8 mouse cellular contexts compared by ENCODE assay signal in genomic region chr7:25219416-25219750, GRCm38 (mm10). TPM values are rescaled to one million over a fixed set of nuclear protein-coding genes. Genes with fewer than 3 reads are reported as not detected.
DNase-seq lines count a peak whose midpoint lies in the region; ATAC-seq lines count a peak whose summit lies in the region.

No protein-coding gene starts in this region.

- no peaks in the 10 kb centered on the region for H3K27me3 ChIP-seq in kidney, embryonic 15.5 days
- no peaks in the 10 kb centered on the region for H3K27me3 ChIP-seq in midbrain, embryonic 14.5 days (ENCODE audit: control insufficient read depth, insufficient read depth, low read length)

- H3K4me1 ChIP-seq in kidney, embryonic 15.5 days: peaks cover 41% of the 10 kb centered on the region
- H3K4me1 ChIP-seq in brown adipose tissue, adult 24 weeks (ENCODE audit: control insufficient read depth, insufficient read depth, insufficient read length, low read length): peaks cover 14% of the 10 kb centered on the region
- H3K4me1 ChIP-seq in midbrain, embryonic 14.5 days (ENCODE audit: control insufficient read depth, insufficient read depth, low read length): peaks cover 26% of the 10 kb centered on the region

- peak overlapping the region; percentile 77 for H3K9ac ChIP-seq in kidney, embryonic 15.5 days
- peak overlapping the region; percentile 73 for H3K9ac ChIP-seq in midbrain, embryonic 14.5 days (replicated peaks; ENCODE audit: low read length)

- DNase-seq in kidney, postnatal 14 days: no peak
- no peak for DNase-seq in midbrain, embryonic 14.5 days
- DNase-seq in adrenal gland, adult 8-10 months: no peak
- no peak for DNase-seq in cerebellum, postnatal 25 days
- DNase-seq in testis, postnatal 14 days (ENCODE audit: low spot score): no peak

- peak overlapping the region; percentile 97 for H3K4me2 ChIP-seq in kidney, embryonic 15.5 days
- peak overlapping the region; percentile 89 for H3K4me2 ChIP-seq in midbrain, embryonic 14.5 days (ENCODE audit: low read length)

- H3K9me3 ChIP-seq in kidney, embryonic 15.5 days (replicated peaks): no peaks in the 10 kb centered on the region
- no peaks in the 10 kb centered on the region for H3K9me3 ChIP-seq in midbrain, embryonic 14.5 days (ENCODE audit: control insufficient read depth, low read length)

- peak overlapping the region; percentile 97 for H3K27ac ChIP-seq in kidney, embryonic 15.5 days
- peak overlapping the region; percentile 76 for H3K27ac ChIP-seq in brown adipose tissue, adult 24 weeks (replicated peaks; ENCODE audit: low read depth, low read length)
- H3K27ac ChIP-seq in midbrain, embryonic 14.5 days (replicated peaks; ENCODE audit: low read depth, low read length): peak overlapping the region; percentile 55; the same call in 1 of the 2 replicates

- H3K36me3 ChIP-seq in kidney, embryonic 15.5 days: peaks cover 23% of the 10 kb centered on the region
- H3K36me3 ChIP-seq in midbrain, embryonic 14.5 days (ENCODE audit: control insufficient read depth, insufficient read depth, low read length): peaks cover 26% of the 10 kb centered on the region

- peak; percentile 26 for ATAC-seq in kidney, embryonic 15.5 days (replicated peaks; ENCODE audit: low FRiP score)
- ATAC-seq in inflammation-experienced regulatory T-cells, adult 6 months: peak; percentile 16
- peak; percentile 26 for ATAC-seq in midbrain, embryonic 14.5 days (ENCODE audit: low FRiP score, low TSS enrichment)

- H3K4me3 ChIP-seq in kidney, embryonic 15.5 days (replicated peaks): peak overlapping the region; percentile 82
- peak overlapping the region; percentile 80 for H3K4me3 ChIP-seq in brown adipose tissue, adult 24 weeks (ENCODE audit: insufficient read depth, low read depth, low read length)
- peak overlapping the region; percentile 71 for H3K4me3 ChIP-seq in midbrain, embryonic 14.5 days (replicated peaks; ENCODE audit: low read depth, low read length)

- WGBS in kidney, embryonic 15.5 days: 0% methylated on average over 16 of the region's 16 CpGs
- under 1% methylated on average over 16 of the region's 16 CpGs for WGBS in midbrain, embryonic 14.5 days

RNA-seq across cellular contexts. Expression of gene Dedd2, which starts 1.0 kb away (rescaled TPM):
- polyA plus RNA-seq in kidney, embryonic 15.5 days (2015; fragmentation: Nextera tagmentation; extraction: Ambion mirVana): 10.2 and 11.7 TPM in 2 replicates
- 6.1 and 10.0 TPM in 2 replicates for polyA plus RNA-seq in brown adipose tissue, adult 24 weeks (2012; ENCODE audit: insufficient read depth, insufficient read length, missing spikeins)
- 10 to 100 TPM; 24.6 to 26.2 (median 25.0) TPM for polyA plus RNA-seq in inflammation-experienced regulatory T-cells, adult 6 months (2017; shearing (Covaris generic))
- 15.7 and 15.9 TPM in 2 replicates for polyA plus RNA-seq in midbrain, embryonic 14.5 days (2014; fragmentation: Nextera tagmentation; extraction: Ambion mirVana)
- 10 to 100 TPM; 15.6 to 22.2 (median 19.1) TPM for total RNA-seq in adrenal gland, adult 8-10 months (2022)

RNA-seq across cellular contexts. Expression of gene Zfp526, which starts 1.8 kb away (rescaled TPM):
- polyA plus RNA-seq in kidney, embryonic 15.5 days (2015; fragmentation: Nextera tagmentation; extraction: Ambion mirVana): 2.5 and 2.6 TPM in 2 replicates
- 1.9 and 2.6 TPM in 2 replicates for polyA plus RNA-seq in brown adipose tissue, adult 24 weeks (2012; ENCODE audit: insufficient read depth, insufficient read length, missing spikeins)
- polyA plus RNA-seq in inflammation-experienced regulatory T-cells, adult 6 months (2017; shearing (Covaris generic)): 1 to 10 TPM; 2.2 to 4.0 (median 2.5) TPM
- polyA plus RNA-seq in midbrain, embryonic 14.5 days (2014; fragmentation: Nextera tagmentation; extraction: Ambion mirVana): 2.5 TPM in 2 replicates
- 10 to 100 TPM; 11.7 to 16.1 (median 14.2) TPM for total RNA-seq in adrenal gland, adult 8-10 months (2022)

RNA-seq across cellular contexts. Expression of gene Gsk3a, which starts 18.3 kb away (rescaled TPM):
- 10.7 and 12.1 TPM in 2 replicates for polyA plus RNA-seq in kidney, embryonic 15.5 days (2015; fragmentation: Nextera tagmentation; extraction: Ambion mirVana)
- 85.4 and 96.9 TPM in 2 replicates for polyA plus RNA-seq in brown adipose tissue, adult 24 weeks (2012; ENCODE audit: insufficient read depth, insufficient read length, missing spikeins)
- polyA plus RNA-seq in inflammation-experienced regulatory T-cells, adult 6 months (2017; shearing (Covaris generic)): 10 to 100 TPM in 1 of 3 experiments, 1 to 10 TPM in 2; 8.5 to 13.3 (median 8.9) TPM
- polyA plus RNA-seq in midbrain, embryonic 14.5 days (2014; fragmentation: Nextera tagmentation; extraction: Ambion mirVana): 20.7 and 26.0 TPM in 2 replicates
- total RNA-seq in adrenal gland, adult 8-10 months (2022): 100 to 1,000 TPM in 3 of 4 experiments, 10 to 100 TPM in 1; 99.2 to 107 (median 104) TPM

RNA-seq across cellular contexts. Expression of gene Erf, which starts 31.2 kb away (rescaled TPM):
- polyA plus RNA-seq in kidney, embryonic 15.5 days (2015; fragmentation: Nextera tagmentation; extraction: Ambion mirVana): 16.9 and 17.9 TPM in 2 replicates
- polyA plus RNA-seq in brown adipose tissue, adult 24 weeks (2012; ENCODE audit: insufficient read depth, insufficient read length, missing spikeins): 7.1 and 7.4 TPM in 2 replicates
- polyA plus RNA-seq in inflammation-experienced regulatory T-cells, adult 6 months (2017; shearing (Covaris generic)): under 1 TPM; 0.34 to 0.70 (median 0.38) TPM
- polyA plus RNA-seq in midbrain, embryonic 14.5 days (2014; fragmentation: Nextera tagmentation; extraction: Ambion mirVana): 2.2 and 4.8 TPM in 2 replicates
- 10 to 100 TPM; 23.6 to 29.4 (median 27.2) TPM for total RNA-seq in adrenal gland, adult 8-10 months (2022)

RNA-seq across cellular contexts. Expression of gene Pou2f2, which starts 39.9 kb away (rescaled TPM):
- 0.64 and 2.5 TPM in 2 replicates for polyA plus RNA-seq in kidney, embryonic 15.5 days (2015; fragmentation: Nextera tagmentation; extraction: Ambion mirVana)
- polyA plus RNA-seq in brown adipose tissue, adult 24 weeks (2012; ENCODE audit: insufficient read depth, insufficient read length, missing spikeins): 0.52 and 0.79 TPM in 2 replicates
- polyA plus RNA-seq in inflammation-experienced regulatory T-cells, adult 6 months (2017; shearing (Covaris generic)): 10 to 100 TPM; 18.1 to 32.0 (median 30.0) TPM
- 40.6 and 46.7 TPM in 2 replicates for polyA plus RNA-seq in midbrain, embryonic 14.5 days (2014; fragmentation: Nextera tagmentation; extraction: Ambion mirVana)
- total RNA-seq in adrenal gland, adult 8-10 months (2022): 1 to 10 TPM in 3 of 4 experiments, under 1 TPM in 1; 0.90 to 3.5 (median 1.7) TPM
